8 mouse cellular contexts compared by ENCODE assay signal in genomic region chr6:86004271-86005148, GRCm38 (mm10). TPM values are rescaled to one million over a fixed set of nuclear protein-coding genes. Genes with fewer than 3 reads are reported as not detected.
DNase-seq lines count a peak whose midpoint lies in the region; ATAC-seq and TF ChIP-seq lines count a peak whose summit lies in the region.

No protein-coding gene starts in this region.

- no peak overlapping the region for H3K27ac ChIP-seq in heart, embryonic 11.5 days (ENCODE audit: low read depth, low read length)
- H3K27ac ChIP-seq in kidney, embryonic 15.5 days: no peak overlapping the region
- no peak overlapping the region for H3K27ac ChIP-seq in limb, embryonic 15.5 days

- 13% methylated on average over 18 of the region's 18 CpGs for WGBS in heart, embryonic 11.5 days (ENCODE audit: insufficient replicate concordance)
- WGBS in kidney, embryonic 15.5 days: 14% methylated on average over 18 of the region's 18 CpGs
- WGBS in limb, embryonic 15.5 days: 12% methylated on average over 18 of the region's 18 CpGs

- no peak overlapping the region for H3K4me3 ChIP-seq in C2C12 (ENCODE audit: insufficient read depth, poor library complexity, severe bottlenecking)
- H3K4me3 ChIP-seq in heart, embryonic 11.5 days (ENCODE audit: low read depth, low read length): no peak overlapping the region
- H3K4me3 ChIP-seq in kidney, embryonic 15.5 days (replicated peaks): peak overlapping the region; percentile 14; the same call in 1 of the 2 replicates
- peak overlapping the region; percentile 18; the same call in 1 of the 2 replicates for H3K4me3 ChIP-seq in limb, embryonic 15.5 days

- no peaks in the 10 kb centered on the region for H3K4me1 ChIP-seq in heart, embryonic 11.5 days (ENCODE audit: control insufficient read depth, insufficient read depth, low read length)
- H3K4me1 ChIP-seq in kidney, embryonic 15.5 days: peaks cover 2% of the 10 kb centered on the region; the same call in 1 of the 2 replicates
- H3K4me1 ChIP-seq in limb, embryonic 15.5 days: peaks cover 7% of the 10 kb centered on the region

- no peaks in the 10 kb centered on the region for H3K79me3 ChIP-seq in C2C12 (ENCODE audit: low read depth)

- H3K27me3 ChIP-seq in C2C12 (ENCODE audit: control insufficient read depth, insufficient read depth, insufficient read length): peaks cover 3% of the 10 kb centered on the region
- H3K27me3 ChIP-seq in heart, embryonic 11.5 days (ENCODE audit: control insufficient read depth, insufficient read depth, low read length): no peaks in the 10 kb centered on the region
- no peaks in the 10 kb centered on the region for H3K27me3 ChIP-seq in kidney, embryonic 15.5 days
- no peaks in the 10 kb centered on the region for H3K27me3 ChIP-seq in limb, embryonic 15.5 days

- peak; percentile 90 for TF ChIP-seq CTCF in C2C12 (IDR thresholded peaks at IDR 0.05; ENCODE audit: control insufficient read depth, insufficient read depth, insufficient read length)

- peak overlapping the region; percentile 53 for H3K4me2 ChIP-seq in heart, embryonic 11.5 days
- peak overlapping the region; percentile 53 for H3K4me2 ChIP-seq in kidney, embryonic 15.5 days
- H3K4me2 ChIP-seq in limb, embryonic 15.5 days: peak overlapping the region; percentile 37

- DNase-seq in brain, adult 2 months (ENCODE audit: low read depth, low spot score): peak; percentile 93
- DNase-seq in spleen, postnatal 36 days (ENCODE audit: low spot score in 2 of 2): peak; percentile 64 to 68

- H3K36me3 ChIP-seq in C2C12 (ENCODE audit: control insufficient read depth, insufficient read depth): no peaks in the 10 kb centered on the region
- no peaks in the 10 kb centered on the region for H3K36me3 ChIP-seq in heart, embryonic 11.5 days (ENCODE audit: control insufficient read depth, insufficient read depth, low read length)
- no peaks in the 10 kb centered on the region for H3K36me3 ChIP-seq in kidney, embryonic 15.5 days
- no peaks in the 10 kb centered on the region for H3K36me3 ChIP-seq in limb, embryonic 15.5 days

- H3ac ChIP-seq in C2C12 (ENCODE audit: control insufficient read depth, insufficient read length, low read depth): no peak overlapping the region

- H3K9me3 ChIP-seq in heart, embryonic 11.5 days (replicated peaks; ENCODE audit: control insufficient read depth, low read length): 0 out of 2 replicates have a peak, but pooled peaks cover 2% of the 10 kb centered on the region
- no peaks in the 10 kb centered on the region for H3K9me3 ChIP-seq in kidney, embryonic 15.5 days (replicated peaks)
- no peaks in the 10 kb centered on the region for H3K9me3 ChIP-seq in limb, embryonic 15.5 days

- no peak overlapping the region for H3K9ac ChIP-seq in heart, embryonic 11.5 days (ENCODE audit: low read depth, low read length)
- no peak overlapping the region for H3K9ac ChIP-seq in kidney, embryonic 15.5 days
- no peak overlapping the region for H3K9ac ChIP-seq in limb, embryonic 15.5 days

- no peaks in the 10 kb centered on the region for H3K79me2 ChIP-seq in C2C12 (ENCODE audit: control insufficient read depth, insufficient read depth)

- ATAC-seq in erythroblast, adult 5-6 weeks (replicated peaks; ENCODE audit: low FRiP score, poor library complexity, severe bottlenecking): peak; percentile 93
- ATAC-seq in heart, embryonic 11.5 days (replicated peaks; ENCODE audit: insufficient number of reproducible peaks, low FRiP score, low TSS enrichment): peak; percentile 69; the same call in 1 of the 2 replicates
- ATAC-seq in kidney, embryonic 15.5 days (replicated peaks; ENCODE audit: low FRiP score): peak; percentile 87
- peak; percentile 65 for ATAC-seq in limb, embryonic 15.5 days (ENCODE audit: insufficient number of reproducible peaks, low FRiP score, low TSS enrichment, low read depth)
- ATAC-seq in monocyte, adult 5-6 weeks (replicated peaks; ENCODE audit: insufficient number of reproducible peaks, low FRiP score, low TSS enrichment, poor library complexity, severe bottlenecking): peak; percentile 95

TF ChIP-seq in C2C12, 6 proteins besides CTCF, POLR2A, EP300 and RAD21:
- TF ChIP-seq FOSL1 (IDR thresholded peaks at IDR 0.05; ENCODE audit: insufficient read depth, low read length, poor library complexity, severe bottlenecking): no peak
- no peak for TF ChIP-seq MYOD1 (IDR thresholded peaks at IDR 0.05; ENCODE audit: control insufficient read depth, insufficient read length, low read depth)
- TF ChIP-seq MAX (IDR thresholded peaks at IDR 0.05): no peak
- TF ChIP-seq CEBPB (IDR thresholded peaks at IDR 0.05; ENCODE audit: low read depth): no peak
- no peak for TF ChIP-seq MYOG (IDR thresholded peaks at IDR 0.05; ENCODE audit: control insufficient read depth, extremely low read depth, insufficient read length)
- no peak for TF ChIP-seq USF1 (IDR thresholded peaks at IDR 0.05; ENCODE audit: low read depth)

RNA-seq across cellular contexts. Expression of gene Figla, which starts 11.5 kb away (rescaled TPM):
- polyA plus RNA-seq in C2C12 (2012; fragmentation: generic; extraction: Trizol): 0.05 TPM
- not detected in 2 replicates for total RNA-seq in erythroblast, adult 5-6 weeks (2015; ENCODE audit: low replicate concordance)
- total RNA-seq in erythroblast, adult 5-6 weeks (2017; ENCODE audit: low replicate concordance): not detected in 2 replicates
- polyA plus RNA-seq in heart, embryonic 11.5 days (2014; fragmentation: Nextera tagmentation; extraction: Ambion mirVana): not detected in 2 replicates
- polyA plus RNA-seq in kidney, embryonic 15.5 days (2015; fragmentation: Nextera tagmentation; extraction: Ambion mirVana): not detected in 2 replicates
- polyA plus RNA-seq in limb, embryonic 15.5 days (2015; fragmentation: Nextera tagmentation; extraction: Ambion mirVana): not detected in 2 replicates
- not detected in 3 replicates for total RNA-seq in monocyte, adult 5-6 weeks (2017)

RNA-seq across cellular contexts. Expression of gene Add2, which starts 24.0 kb away (rescaled TPM):
- polyA plus RNA-seq in C2C12 (2012; fragmentation: generic; extraction: Trizol): 6.7 TPM
- total RNA-seq in erythroblast, adult 5-6 weeks (2015; ENCODE audit: low replicate concordance): 126 and 151 TPM in 2 replicates
- total RNA-seq in erythroblast, adult 5-6 weeks (2017; ENCODE audit: low replicate concordance): 256 and 310 TPM in 2 replicates
- polyA plus RNA-seq in heart, embryonic 11.5 days (2014; fragmentation: Nextera tagmentation; extraction: Ambion mirVana): 11.9 and 16.4 TPM in 2 replicates
- polyA plus RNA-seq in kidney, embryonic 15.5 days (2015; fragmentation: Nextera tagmentation; extraction: Ambion mirVana): 5.9 and 7.2 TPM in 2 replicates
- 2.0 and 2.3 TPM in 2 replicates for polyA plus RNA-seq in limb, embryonic 15.5 days (2015; fragmentation: Nextera tagmentation; extraction: Ambion mirVana)
- 0.11 to 0.29 TPM in 2 of 3 replicates, not detected in the other for total RNA-seq in monocyte, adult 5-6 weeks (2017)

RNA-seq across cellular contexts. Expression of gene Dusp11, which starts 43.0 kb away (rescaled TPM):
- polyA plus RNA-seq in C2C12 (2012; fragmentation: generic; extraction: Trizol): 14.5 TPM
- total RNA-seq in erythroblast, adult 5-6 weeks (2015; ENCODE audit: low replicate concordance): 64.8 and 77.0 TPM in 2 replicates
- 34.7 and 35.2 TPM in 2 replicates for total RNA-seq in erythroblast, adult 5-6 weeks (2017; ENCODE audit: low replicate concordance)
- polyA plus RNA-seq in heart, embryonic 11.5 days (2014; fragmentation: Nextera tagmentation; extraction: Ambion mirVana): 41.6 and 52.1 TPM in 2 replicates
- 44.1 and 45.0 TPM in 2 replicates for polyA plus RNA-seq in kidney, embryonic 15.5 days (2015; fragmentation: Nextera tagmentation; extraction: Ambion mirVana)
- polyA plus RNA-seq in limb, embryonic 15.5 days (2015; fragmentation: Nextera tagmentation; extraction: Ambion mirVana): 44.2 and 51.4 TPM in 2 replicates
- 75.8 to 124 TPM (median 81.0 TPM) in 3 replicates for total RNA-seq in monocyte, adult 5-6 weeks (2017)

Comparison
In these comparisons a context has a peak if more than half of its experiments do, and no peak if none do; other contexts are left out.
1. H3K4me3 ChIP-seq: peak in kidney, embryonic 15.5 days (single experiment) and limb, embryonic 15.5 days (single experiment); none in C2C12 (single experiment) and heart, embryonic 11.5 days (single experiment).
2. Peak in every context shown above with its lines, with median percentiles within 50 percentile points of each other: ATAC-seq and H3K4me2 ChIP-seq.